Mouse (Mus musculus): ENCODE measurements around the gene Dusp28. TPM values are rescaled to one million over a fixed set of nuclear protein-coding genes. Genes with fewer than 3 reads are reported as not detected.

The Dusp28 gene
- total RNA-seq (2023), result 6.4 TPM

DNA sequence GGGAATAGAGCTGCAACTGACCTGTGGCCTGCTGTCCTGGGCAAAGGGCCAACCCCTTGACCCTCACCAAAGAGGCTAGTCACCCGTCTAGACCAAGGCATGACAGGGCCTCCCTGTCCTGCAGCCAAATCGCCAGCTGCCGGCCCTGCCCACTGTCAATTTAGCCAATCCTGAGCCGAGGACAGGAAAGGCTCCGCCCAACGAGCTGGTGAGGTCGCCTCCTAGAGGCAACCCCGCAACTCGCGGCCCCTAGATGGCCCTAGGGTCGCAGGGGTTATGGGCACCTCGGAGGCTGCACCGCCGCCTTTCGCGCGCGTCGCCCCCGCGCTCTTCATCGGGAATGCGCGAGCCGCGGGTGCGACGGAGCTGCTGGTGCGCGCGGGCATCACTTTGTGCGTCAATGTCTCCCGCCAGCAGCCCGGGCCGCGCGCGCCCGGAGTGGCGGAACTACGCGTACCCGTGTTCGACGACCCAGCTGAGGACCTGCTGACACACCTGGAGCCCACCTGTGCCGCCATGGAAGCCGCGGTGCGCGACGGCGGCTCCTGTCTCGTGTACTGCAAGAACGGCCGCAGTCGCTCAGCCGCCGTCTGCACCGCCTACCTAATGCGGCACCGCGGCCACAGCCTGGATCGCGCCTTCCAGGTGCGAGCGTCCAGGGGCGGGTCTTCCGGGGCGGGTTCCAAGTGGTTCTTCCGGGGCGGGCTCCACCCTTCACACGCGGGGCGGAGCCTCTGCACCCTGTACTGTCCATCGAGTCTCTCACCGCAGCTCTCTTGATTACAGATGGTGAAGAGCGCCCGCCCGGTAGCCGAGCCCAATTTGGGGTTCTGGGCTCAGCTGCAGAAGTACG lies at the start of gene Dusp28:
Gene Dusp28, plus strand, starts transcription at position 203 of the 853 bp plus-strand sequence.

DNA sequence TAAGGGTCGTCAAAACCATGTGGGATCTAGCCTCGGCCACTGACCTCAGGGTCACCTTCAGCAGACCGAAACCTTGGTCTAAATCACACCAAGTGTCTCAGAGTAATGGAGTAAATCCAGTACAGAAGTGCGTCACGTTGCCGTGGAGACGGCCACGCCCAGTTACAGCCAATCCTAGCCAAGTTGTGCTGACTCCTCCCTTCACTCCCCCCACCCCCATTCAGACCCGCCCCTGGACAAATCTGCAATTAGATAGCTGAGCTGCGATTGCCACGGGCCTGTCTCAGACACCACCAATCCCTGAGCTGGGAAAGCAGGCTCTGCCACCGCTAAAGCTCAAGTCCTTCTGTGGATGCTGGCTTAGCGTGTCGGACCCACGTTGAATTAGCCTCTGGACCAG lies 4.0 kb upstream of the Dusp28 start, which contains the start of gene Ankmy1:
Gene Ankmy1, minus strand, starts transcription at position 121 of the 400 bp plus-strand sequence.

DNA sequence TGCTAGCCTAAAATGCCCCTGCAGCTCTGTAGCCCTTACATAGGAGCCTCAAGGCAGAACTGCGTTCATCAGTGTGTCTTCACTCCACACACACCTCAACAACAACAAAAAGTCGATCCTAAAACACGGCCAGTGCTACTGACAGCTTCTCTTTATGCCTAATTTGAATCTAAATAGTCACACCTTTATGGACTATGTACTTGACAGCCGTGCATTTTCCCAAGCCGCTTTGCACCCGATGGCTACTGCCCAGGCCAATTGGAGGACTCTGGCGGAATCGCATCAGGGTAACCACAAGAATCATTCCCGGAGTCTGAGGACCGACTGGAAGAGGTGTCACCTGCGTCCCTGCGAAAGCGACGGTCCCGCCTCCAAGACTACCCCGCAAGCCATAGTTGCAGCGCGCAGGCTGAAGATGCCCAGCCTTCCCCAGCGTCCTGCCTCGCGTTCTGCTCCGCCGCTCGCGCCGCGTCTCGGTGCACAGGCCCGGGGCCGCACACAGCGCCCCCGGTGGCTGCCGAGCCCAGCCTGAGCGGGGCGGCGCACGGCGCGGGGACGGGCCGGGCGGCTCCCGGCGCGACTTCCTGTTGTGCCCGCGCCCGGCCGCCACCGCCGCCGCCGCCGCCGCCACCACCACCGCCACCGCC lies 3.6 kb downstream of the Dusp28 start, which contains the start of gene Rnpepl1:
Gene Rnpepl1, plus strand, starts transcription at position 545 of the 647 bp plus-strand sequence.

DNA sequence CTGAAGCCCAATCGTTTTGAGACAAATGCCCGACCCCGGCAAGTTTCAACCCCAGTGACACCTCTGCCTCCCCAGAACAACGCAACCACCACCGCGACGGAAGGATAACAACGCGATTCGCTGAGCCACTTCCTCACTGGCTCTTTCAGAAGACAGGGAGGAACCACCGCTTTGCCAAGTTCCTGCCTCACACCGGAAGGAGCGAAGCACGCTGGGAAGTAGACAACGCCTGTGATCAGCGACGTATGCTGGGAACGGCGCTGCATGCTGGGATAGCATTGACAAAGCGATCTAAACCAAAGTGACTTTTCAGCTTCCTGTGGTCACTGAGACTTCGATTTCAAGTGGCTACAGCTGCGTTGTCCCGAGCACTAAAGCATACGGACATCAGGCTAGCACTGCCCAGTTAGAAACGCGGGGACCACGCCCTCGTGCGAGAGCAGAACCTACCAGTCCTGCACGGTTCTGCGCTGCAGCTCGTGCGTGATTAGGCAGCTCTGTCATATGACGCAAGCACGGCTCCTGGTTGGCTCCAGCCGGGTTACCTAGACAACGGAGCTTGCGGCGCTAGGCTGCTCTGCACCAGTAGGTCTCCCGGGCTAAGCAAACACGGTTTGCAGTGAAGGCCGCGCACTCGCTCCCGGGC lies 27.5 kb downstream of the Dusp28 start, which contains the start of gene Capn10:
Gene Capn10, plus strand, starts transcription at position 195 of the 646 bp plus-strand sequence.

DNA sequence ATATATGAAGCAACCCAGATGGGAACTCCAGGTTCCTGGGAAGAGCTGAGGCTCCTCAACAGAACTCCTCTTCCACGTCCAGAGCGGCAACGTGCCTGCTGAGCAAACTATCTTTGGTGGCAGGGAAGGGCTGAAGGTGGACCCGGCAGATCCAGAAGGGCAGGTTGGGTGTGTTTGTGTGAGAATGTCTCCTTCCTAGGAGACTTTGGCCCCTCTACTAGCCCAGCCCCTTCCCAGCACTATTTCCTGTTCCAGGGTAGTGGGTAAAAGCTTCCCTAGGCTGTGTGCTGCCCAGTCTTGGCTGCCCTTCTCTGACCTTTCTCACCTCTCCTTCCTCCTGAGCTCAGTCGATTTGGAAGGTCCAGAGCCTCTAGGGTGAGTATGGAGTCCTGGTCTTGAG lies 43.8 kb downstream of the Dusp28 start, which contains the start of gene Gpr35:
Gene Gpr35, plus strand, starts transcription at position 259 of the 400 bp plus-strand sequence.

Other genes with a start within 250 kb of the Dusp28 start
- 4.6 TPM for gene Gpc1, start 75.3 kb upstream of the Dusp28 start, total RNA-seq (2023)
- 1.7 TPM for gene Ankmy1, start 4.1 kb upstream of the Dusp28 start, total RNA-seq (2023)
- 101 TPM for gene Rnpepl1, start 3.8 kb downstream of the Dusp28 start, total RNA-seq (2023)
- gene Capn10, start 27.4 kb downstream of the Dusp28 start, total RNA-seq (2023), result 26.0 TPM
- 0.92 TPM for gene Gpr35, start 43.9 kb downstream of the Dusp28 start, total RNA-seq (2023)
- not detected for gene Aqp12, start 99.4 kb downstream of the Dusp28 start, total RNA-seq (2023)
- not detected for gene Kif1a, start 195.0 kb downstream of the Dusp28 start, total RNA-seq (2023)
- not detected for gene Agxt, start 228.3 kb downstream of the Dusp28 start, total RNA-seq (2023)